Comparison of ENCODE assay signal across 28 mouse cellular contexts in genomic region chr1:78417154-78417911, GRCm38 (mm10).
"Had no signal": no experiment of that assay in that cellular context is flagged by ENCODE, and none has a peak within 500 bp of the region (broad histone marks: within the 10 kb centered on the region; RNA-seq: fewer than 3 reads in every experiment).

No protein-coding gene starts in this region.

- H3K4me1 ChIP-seq: limb, embryonic 12.5 days; limb, embryonic 15.5 days; liver, embryonic 12.5 days; liver, embryonic 13.5 days; lung, embryonic 15.5 days; midbrain, embryonic 15.5 days; neural tube, embryonic 12.5 days had no signal

- H3K4me3 ChIP-seq: limb, embryonic 10.5 days; limb, embryonic 12.5 days; limb, embryonic 13.5 days; limb, embryonic 15.5 days; liver, embryonic 12.5 days; liver, embryonic 13.5 days; liver, embryonic 15.5 days; lung, embryonic 15.5 days; midbrain, embryonic 10.5 days; midbrain, embryonic 12.5 days; midbrain, embryonic 13.5 days; midbrain, embryonic 15.5 days; myocyte; neural tube, embryonic 12.5 days had no signal

- H3K27ac ChIP-seq: limb, embryonic 10.5 days; limb, embryonic 12.5 days; limb, embryonic 13.5 days; limb, embryonic 15.5 days; liver, embryonic 12.5 days; liver, embryonic 13.5 days; liver, embryonic 14.5 days; liver, embryonic 15.5 days; lung, embryonic 15.5 days; macrophage; midbrain, embryonic 10.5 days; midbrain, embryonic 12.5 days; midbrain, embryonic 13.5 days; midbrain, embryonic 15.5 days; neural tube, embryonic 12.5 days had no signal

- H3K9me3 ChIP-seq: limb, embryonic 10.5 days; limb, embryonic 12.5 days; limb, embryonic 13.5 days; limb, embryonic 15.5 days; liver, embryonic 12.5 days; liver, embryonic 13.5 days; liver, embryonic 15.5 days; lung, embryonic 15.5 days; megakaryocyte, embryonic 14.5 days; midbrain, embryonic 10.5 days; midbrain, embryonic 12.5 days; midbrain, embryonic 13.5 days; midbrain, embryonic 15.5 days; neural tube, embryonic 12.5 days had no signal

- H3K27me3 ChIP-seq: limb, embryonic 12.5 days; limb, embryonic 13.5 days; limb, embryonic 15.5 days; liver, embryonic 12.5 days; liver, embryonic 13.5 days; liver, embryonic 15.5 days; lung, embryonic 15.5 days; megakaryocyte, embryonic 14.5 days; midbrain, embryonic 15.5 days; neural tube, embryonic 12.5 days had no signal

- H3K9ac ChIP-seq: limb, embryonic 12.5 days; limb, embryonic 13.5 days; limb, embryonic 15.5 days; liver, embryonic 12.5 days; liver, embryonic 13.5 days; liver, embryonic 14.5 days; liver, embryonic 15.5 days; liver, postnatal 0 days; lung, embryonic 14.5 days; lung, embryonic 15.5 days; midbrain, embryonic 12.5 days; midbrain, embryonic 13.5 days; midbrain, embryonic 15.5 days; neural tube, embryonic 12.5 days had no signal

- DNase-seq: left cerebral cortex, postnatal 4 days; liver; liver, embryonic 13.5 days; liver, postnatal 0 days; lung, adult 18-20 months; lung, adult 2 months; lung, embryonic 14.5 days; lung, postnatal 10 days; lung, postnatal 14 days; lung, postnatal 36 days; lung, postnatal 4 days; midbrain, embryonic 14.5 days had no signal
